In the genomic region with DNA sequence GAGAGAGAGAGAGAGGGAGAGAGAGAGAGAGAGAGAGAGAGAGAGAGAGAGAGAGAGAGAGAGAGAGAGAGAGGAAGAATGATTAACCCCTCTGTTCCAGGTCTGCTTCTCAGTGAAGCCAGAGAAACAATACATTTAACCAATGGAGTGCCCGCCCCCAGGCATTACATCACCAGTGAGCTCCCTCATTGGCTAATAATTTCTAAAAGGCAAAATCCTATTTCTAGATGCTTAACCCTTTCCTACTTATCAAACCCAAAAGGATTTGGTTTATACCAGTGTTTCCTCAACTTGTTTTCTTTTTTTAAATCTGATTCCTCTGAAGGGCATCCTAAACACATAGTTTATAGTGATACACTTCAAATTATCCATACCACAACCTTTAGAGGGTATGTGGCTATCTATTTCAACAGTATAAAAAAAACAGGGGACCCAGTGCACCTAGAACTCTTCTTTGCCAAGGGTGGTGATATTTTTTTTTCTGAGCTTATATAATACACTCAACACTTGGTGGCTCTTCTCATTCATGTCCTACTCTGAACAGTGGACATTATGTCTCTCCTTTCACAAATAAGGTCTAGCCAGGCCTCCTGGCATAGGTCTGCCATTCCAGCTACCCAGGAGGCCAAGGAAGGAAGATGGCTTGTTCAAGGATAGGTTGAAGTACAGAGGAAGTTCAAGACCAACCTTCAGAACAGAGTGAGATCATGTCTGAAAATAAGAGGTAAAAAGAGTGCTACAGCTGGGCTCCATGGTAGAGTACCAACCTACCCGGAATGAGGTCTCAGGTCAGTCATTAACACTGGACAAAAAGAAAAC, we compare ENCODE assay signal across 7 mouse cellular contexts. TPM values are rescaled to one million over a fixed set of nuclear protein-coding genes. Genes with fewer than 3 reads are reported as not detected.
A peak's percentile ranks its signal among the peaks of the same experiment; 100 is the strongest.
DNase-seq lines count a peak whose midpoint lies in the region; ATAC-seq and TF ChIP-seq lines count a peak whose summit lies in the region.

No protein-coding gene starts in this region.

- no peak overlapping the region; the same call in 1 of the 2 replicates for H3K9ac ChIP-seq in hindbrain, embryonic 11.5 days (ENCODE audit: low read depth, low read length)

- no peak for TF ChIP-seq POLR2A in brain, embryonic 14.5 days (IDR thresholded peaks at IDR 0.05; ENCODE audit: borderline replicate concordance, extremely low read depth, insufficient read depth, insufficient read length, poor library complexity, severe bottlenecking)

- H3K4me2 ChIP-seq in hindbrain, embryonic 11.5 days (replicated peaks; ENCODE audit: low read depth, low read length) = no peak overlapping the region

- no peak overlapping the region for H3K4me3 ChIP-seq in hindbrain, embryonic 11.5 days (ENCODE audit: low read depth, low read length)

- no peaks in the 10 kb centered on the region for H3K36me3 ChIP-seq in hindbrain, embryonic 11.5 days (ENCODE audit: control insufficient read depth, insufficient read depth, low read length)

- WGBS in hindbrain, embryonic 11.5 days = 46% methylated on average over 2 of the region's 2 CpGs

- ATAC-seq in hindbrain, embryonic 11.5 days (ENCODE audit: low FRiP score) = peak; percentile 88
- ATAC-seq in megakaryocyte progenitor cell, adult 5-6 weeks (replicated peaks; ENCODE audit: poor library complexity) = peak; percentile 42; the same call in 1 of the 2 replicates
- no peak; the same call in 1 of the 2 replicates for ATAC-seq in granulocyte monocyte progenitor cell, adult 5-6 weeks (replicated peaks; ENCODE audit: poor library complexity, severe bottlenecking)

- no peak overlapping the region for H3K27ac ChIP-seq in hindbrain, embryonic 11.5 days (ENCODE audit: low read depth, low read length)

- TF ChIP-seq CTCF in brain, embryonic 14.5 days (IDR thresholded peaks at IDR 0.05; ENCODE audit: borderline replicate concordance, extremely low read depth, insufficient read depth, insufficient read length) = no peak

- peaks cover under 1% of the 10 kb centered on the region; the same call in 1 of the 2 replicates for H3K4me1 ChIP-seq in hindbrain, embryonic 11.5 days (replicated peaks; ENCODE audit: control insufficient read depth, insufficient read depth, low read length)

- DNase-seq in MN1 (ENCODE audit: low spot score) = peak; percentile 71
- DNase-seq in brain, embryonic 14.5 days (ENCODE audit: low read depth) = peak; percentile 95
- peak; percentile 68 for DNase-seq in hindbrain, embryonic 11.5 days (ENCODE audit: low spot score)
- no peak for DNase-seq in B cell, adult 2 months
- no peak for DNase-seq in heart, adult 9 months (ENCODE audit: low spot score in 2 of 2)

- no peaks in the 10 kb centered on the region for H3K27me3 ChIP-seq in hindbrain, embryonic 11.5 days (ENCODE audit: control insufficient read depth, insufficient read depth, low read length)

- H3K9me3 ChIP-seq in hindbrain, embryonic 11.5 days (ENCODE audit: control insufficient read depth, low read length) = no peaks in the 10 kb centered on the region

RNA-seq across cellular contexts. Expression of a gene that starts 6.4 kb away (rescaled TPM):
- polyA plus RNA-seq in brain, embryonic 14.5 days (2012; rRNA removed) = 10.4 and 25.2 TPM in 2 replicates
- 4.9 and 5.9 TPM in 2 replicates for polyA plus RNA-seq in hindbrain, embryonic 11.5 days (2014; fragmentation: Nextera tagmentation; extraction: Ambion mirVana)
- 0.62 and 1.2 TPM in 2 replicates for total RNA-seq in megakaryocyte progenitor cell, adult 5-6 weeks (2015)
- 0.17 TPM in 1 of 2 replicates, not detected in the other for total RNA-seq in megakaryocyte progenitor cell, adult 5-6 weeks (2017)
- 0.15 and 3.9 TPM in 2 replicates for total RNA-seq in granulocyte monocyte progenitor cell, adult 5-6 weeks (2014; fragmentation: Nextera tagmentation)
- 0.26 and 0.31 TPM in 2 replicates for total RNA-seq in granulocyte monocyte progenitor cell, adult 5-6 weeks (2017)

Comparison
In these comparisons a context has a peak if more than half of its experiments do, and no peak if none do; other contexts are left out.
1. DNase-seq: peak in MN1 (single experiment), brain, embryonic 14.5 days (single experiment) and hindbrain, embryonic 11.5 days (single experiment); none in B cell, adult 2 months (0 of 2) and heart, adult 9 months (0 of 2).